8 mouse cellular contexts compared by ENCODE assay signal in genomic region chr6:94592710-94593109, GRCm38 (mm10).
DNase-seq lines count a peak whose midpoint lies in the region; ATAC-seq and TF ChIP-seq lines count a peak whose summit lies in the region.

No protein-coding gene starts in this region.

- no peaks in the 10 kb centered on the region for H3K9me3 ChIP-seq in liver, postnatal 0 days (ENCODE audit: low read length)
- 0 out of 2 replicates have a peak, but pooled peaks cover 4% of the 10 kb centered on the region for H3K9me3 ChIP-seq in liver, embryonic 12.5 days (replicated peaks)
- no peaks in the 10 kb centered on the region for H3K9me3 ChIP-seq in embryonic facial prominence, embryonic 12.5 days
- H3K9me3 ChIP-seq in heart, postnatal 0 days (replicated peaks; ENCODE audit: control insufficient read depth, low read length), result no peaks in the 10 kb centered on the region

- no peak for TF ChIP-seq POLR2A in myocyte (IDR thresholded peaks at IDR 0.05; ENCODE audit: insufficient read length, low read depth)

- no peak for ATAC-seq in liver, postnatal 0 days
- ATAC-seq in liver, embryonic 12.5 days, result no peak
- peak; percentile 54; the same call in 1 of the 2 replicates for ATAC-seq in embryonic facial prominence, embryonic 12.5 days (ENCODE audit: insufficient number of reproducible peaks, insufficient read depth, low FRiP score, low TSS enrichment)
- 0 out of 2 replicates have a peak, but pooled peaks have one; percentile 26 for ATAC-seq in heart, postnatal 0 days (ENCODE audit: insufficient read depth, low read depth)

- H3K4me2 ChIP-seq in liver, postnatal 0 days (ENCODE audit: low read depth, low read length), result no peak overlapping the region
- no peak overlapping the region for H3K4me2 ChIP-seq in liver, embryonic 12.5 days
- peak overlapping the region; percentile 28 for H3K4me2 ChIP-seq in embryonic facial prominence, embryonic 12.5 days (replicated peaks)
- peak overlapping the region; percentile 46 for H3K4me2 ChIP-seq in heart, postnatal 0 days (ENCODE audit: low read depth, low read length)
- peak overlapping the region; percentile 27 for H3K4me2 ChIP-seq in myocyte (ENCODE audit: low read depth)

- H3ac ChIP-seq in myocyte (ENCODE audit: control insufficient read depth, insufficient read length), result no peak overlapping the region

- WGBS in liver, postnatal 0 days (ENCODE audit: insufficient replicate concordance), result 64% methylated on average over 4 of the region's 4 CpGs
- WGBS in liver, embryonic 12.5 days (ENCODE audit: insufficient replicate concordance), result 51% methylated on average over 4 of the region's 4 CpGs
- 28% methylated on average over 4 of the region's 4 CpGs for WGBS in embryonic facial prominence, embryonic 12.5 days
- 5% methylated on average over 4 of the region's 4 CpGs for WGBS in heart, postnatal 0 days

- no peak for TF ChIP-seq EP300 in liver, postnatal 0 days (IDR thresholded peaks at IDR 0.05; ENCODE audit: low read depth)
- no peak for TF ChIP-seq EP300 in heart, postnatal 0 days (IDR thresholded peaks at IDR 0.05; ENCODE audit: low read depth)

- no peak overlapping the region for H3K27ac ChIP-seq in liver, postnatal 0 days (ENCODE audit: low read depth)
- H3K27ac ChIP-seq in liver, embryonic 12.5 days, result no peak overlapping the region
- 0 out of 2 replicates have a peak overlapping the region, but pooled peaks have one; percentile 60 for H3K27ac ChIP-seq in embryonic facial prominence, embryonic 12.5 days
- H3K27ac ChIP-seq in heart, postnatal 0 days (ENCODE audit: low read depth), result peak overlapping the region; percentile 49

- no peaks in the 10 kb centered on the region for H3K27me3 ChIP-seq in liver, postnatal 0 days (ENCODE audit: insufficient read depth, low read length)
- no peaks in the 10 kb centered on the region for H3K27me3 ChIP-seq in liver, embryonic 12.5 days (replicated peaks)
- H3K27me3 ChIP-seq in embryonic facial prominence, embryonic 12.5 days, result no peaks in the 10 kb centered on the region
- no peaks in the 10 kb centered on the region for H3K27me3 ChIP-seq in heart, postnatal 0 days (ENCODE audit: control insufficient read depth, insufficient read depth, low read length)
- H3K27me3 ChIP-seq in myocyte (ENCODE audit: control insufficient read depth, insufficient read depth, insufficient read length), result no peaks in the 10 kb centered on the region

- no peaks in the 10 kb centered on the region for H3K4me1 ChIP-seq in liver, postnatal 0 days (ENCODE audit: insufficient read depth)
- H3K4me1 ChIP-seq in liver, embryonic 12.5 days, result no peaks in the 10 kb centered on the region
- peaks cover 34% of the 10 kb centered on the region for H3K4me1 ChIP-seq in embryonic facial prominence, embryonic 12.5 days
- peaks cover 34% of the 10 kb centered on the region for H3K4me1 ChIP-seq in heart, postnatal 0 days (ENCODE audit: control insufficient read depth, insufficient read depth)

- H3K79me2 ChIP-seq in myocyte (ENCODE audit: control insufficient read depth, insufficient read depth), result no peaks in the 10 kb centered on the region

- TF ChIP-seq CTCF in liver, postnatal 0 days (IDR thresholded peaks at IDR 0.05; ENCODE audit: low read depth), result no peak
- no peak for TF ChIP-seq CTCF in heart, postnatal 0 days (IDR thresholded peaks at IDR 0.05; ENCODE audit: low read depth)

- peak; percentile 5 for DNase-seq in liver, postnatal 0 days
- peak; percentile 15 for DNase-seq in heart, postnatal 0 days (ENCODE audit: low spot score)
- no peak for DNase-seq in adrenal gland, postnatal 14 days
- DNase-seq in adrenal gland, adult (ENCODE audit: inconsistent age in 2 of 2, low spot score in 1 of 2), result no peak
- DNase-seq in layer of hippocampus, postnatal 25 days (ENCODE audit: extremely low spot score in 1 of 2, low spot score in 1 of 2), result no peak

- no peak overlapping the region for H3K9ac ChIP-seq in liver, postnatal 0 days (replicated peaks)
- H3K9ac ChIP-seq in liver, embryonic 12.5 days, result no peak overlapping the region
- no peak overlapping the region for H3K9ac ChIP-seq in embryonic facial prominence, embryonic 12.5 days
- H3K9ac ChIP-seq in heart, postnatal 0 days (replicated peaks; ENCODE audit: low read depth, low read length), result no peak overlapping the region

- no peaks in the 10 kb centered on the region for H3K36me3 ChIP-seq in liver, postnatal 0 days (replicated peaks; ENCODE audit: insufficient read depth, low read length)
- H3K36me3 ChIP-seq in liver, embryonic 12.5 days, result no peaks in the 10 kb centered on the region
- H3K36me3 ChIP-seq in embryonic facial prominence, embryonic 12.5 days, result no peaks in the 10 kb centered on the region
- H3K36me3 ChIP-seq in heart, postnatal 0 days (replicated peaks; ENCODE audit: control insufficient read depth, insufficient read depth, low read length), result no peaks in the 10 kb centered on the region
- H3K36me3 ChIP-seq in myocyte (ENCODE audit: control insufficient read depth, insufficient read depth), result no peaks in the 10 kb centered on the region

- H3K4me3 ChIP-seq in liver, postnatal 0 days (ENCODE audit: low read depth, low read length), result no peak overlapping the region
- no peak overlapping the region for H3K4me3 ChIP-seq in liver, embryonic 12.5 days
- no peak overlapping the region for H3K4me3 ChIP-seq in embryonic facial prominence, embryonic 12.5 days
- H3K4me3 ChIP-seq in heart, postnatal 0 days (ENCODE audit: low read depth, low read length), result peak overlapping the region; percentile 10
- no peak overlapping the region for H3K4me3 ChIP-seq in myocyte

TF ChIP-seq in myocyte, 11 proteins besides CTCF, POLR2A, EP300 and RAD21:
- TF ChIP-seq USF1 (IDR thresholded peaks at IDR 0.05; ENCODE audit: low read depth) (peak; percentile 45), SRF (IDR thresholded peaks at IDR 0.05; ENCODE audit: control insufficient read depth, insufficient read length, low read depth) (no peak), MYOG (IDR thresholded peaks at IDR 0.05; ENCODE audit: control insufficient read depth in 1 of 3, insufficient read depth in 1 of 3, insufficient read length in 2 of 3, low read depth in 2 of 3) (peak in 1 of 3 experiments; percentile 30), MAX (IDR thresholded peaks at IDR 0.05; ENCODE audit: low read depth) (no peak), TCF3 (IDR thresholded peaks at IDR 0.05; ENCODE audit: insufficient read length, low read depth) (no peak)

Comparison
In these comparisons a context has a peak if more than half of its experiments do, and no peak if none do; other contexts are left out.
1. ATAC-seq: peak in embryonic facial prominence, embryonic 12.5 days (single experiment) and heart, postnatal 0 days (single experiment); none in liver, postnatal 0 days (single experiment) and liver, embryonic 12.5 days (single experiment).
2. DNase-seq: peak in liver, postnatal 0 days (single experiment) and heart, postnatal 0 days (single experiment); none in adrenal gland, postnatal 14 days (single experiment), adrenal gland, adult (0 of 2) and layer of hippocampus, postnatal 25 days (0 of 2).
3. H3K27ac ChIP-seq: peak in embryonic facial prominence, embryonic 12.5 days (single experiment) and heart, postnatal 0 days (single experiment); none in liver, postnatal 0 days (single experiment) and liver, embryonic 12.5 days (single experiment).
4. H3K4me2 ChIP-seq: peak in embryonic facial prominence, embryonic 12.5 days (single experiment), heart, postnatal 0 days (single experiment) and myocyte (single experiment); none in liver, postnatal 0 days (single experiment) and liver, embryonic 12.5 days (single experiment).